Mouse (Mus musculus): ENCODE measurements around the gene Uck2.

Uck2 gene

GRCm38 (mm10) chr1:167208816-167209215, 76.3 kb downstream of the Uck2 start:
- DNase-seq (ENCODE audit: low spot score): no peak

- DNase-seq (ENCODE audit: low spot score): no peak
These were observed 79.9 kb downstream of the Uck2 start for GRCm38 (mm10) chr1:167205177-167205750.

- no peak for DNase-seq (ENCODE audit: low spot score)
These were observed 80.7 kb downstream of the Uck2 start for GRCm38 (mm10) chr1:167204421-167204820.

- DNase-seq (ENCODE audit: low spot score): no peak
These were observed 90.4 kb downstream of the Uck2 start for GRCm38 (mm10) chr1:167194766-167195165.

GRCm38 (mm10) chr1:167187791-167188190, 97.3 kb downstream of the Uck2 start:
- DNase-seq (ENCODE audit: low spot score): no peak

GRCm38 (mm10) chr1:167181919-167182616, 103.1 kb downstream of the Uck2 start:
- no peak for DNase-seq (ENCODE audit: low spot score)

All from ovary, postnatal 10 days (tissue).